Mouse (Mus musculus) forebrain, embryonic 12.5 days (tissue): ENCODE measurements around the gene Tlk2. TPM values are rescaled to one million over a fixed set of nuclear protein-coding genes. Genes with fewer than 3 reads are reported as not detected.

Experiments
- ATAC-seq: fragments of 200-750 bp; cut with Nextera tagmentation; 2 replicates; pipeline ENCODE4 v1.8.0; 2017; ENCODE audit warnings: moderate TSS enrichment; ENCODE audit not compliant: low FRiP score
- H3K27ac ChIP-seq: fragments of 300-500 bp; sonication (generic); 2 replicates; pipeline ENCODE4 v1.5.1; 2016; ENCODE audit warnings: mild to moderate bottlenecking
- H3K27me3 ChIP-seq: fragments of 300-500 bp; sonication (generic); 2 replicates; pipeline ENCODE4 v1.6.1; 2016; ENCODE audit warnings: mild to moderate bottlenecking
- H3K36me3 ChIP-seq: fragments of 300-500 bp; sonication (generic); replicated peaks from 2 replicates; pipeline ENCODE4 v1.6.1; 2016; ENCODE audit warnings: mild to moderate bottlenecking
- H3K4me1 ChIP-seq: fragments of 300-500 bp; sonication (generic); 2 replicates; pipeline ENCODE4 v1.6.1; 2016
- H3K4me2 ChIP-seq: fragments of 300-500 bp; sonication (generic); 2 replicates; pipeline ENCODE4 v1.6.1; 2016; ENCODE audit warnings: mild to moderate bottlenecking, moderate library complexity
- H3K4me3 ChIP-seq: fragments of 300-500 bp; sonication (generic); replicated peaks from 2 replicates; pipeline ENCODE4 v1.5.1; 2016; ENCODE audit warnings: mild to moderate bottlenecking
- H3K9ac ChIP-seq: fragments of 300-500 bp; sonication (generic); 2 replicates; pipeline ENCODE4 v1.6.1; 2016; ENCODE audit warnings: mild to moderate bottlenecking
- H3K9me3 ChIP-seq: fragments of 300-500 bp; sonication (generic); 2 replicates; pipeline ENCODE4 v1.6.1; 2016
- WGBS: fragments of 180-500 bp; shearing (Covaris S2); methylation state at CpG from one replicate; pipeline ENCODE4 v1.1.7; 2016; 5-methylcytosine and 5-hydroxymethylcytosine counted together
- polyA plus RNA-seq: library from polyadenylated mRNA; unstranded; fragments of >200 nt; fragmentation: Nextera tagmentation; extraction: Ambion mirVana; gene quantifications from 2 replicates; pipeline ENCODE4 v1.2.1, GENCODE M21; 2016

Gene Tlk2
- polyA plus RNA-seq, 1 experiment from 2014 or later, result 26.4 TPM

- no peak for ATAC-seq
- Histone ChIP-seq H3K27ac (peak overlapping the region; percentile 51; the same call in 1 of the 2 replicates), H3K4me2 (no peak overlapping the region), H3K27me3 (no peaks in the 10 kb centered on the region), H3K4me1 (peaks cover 45% of the 10 kb centered on the region), H3K9me3 (no peaks in the 10 kb centered on the region), H3K4me3 (no peak overlapping the region), H3K36me3 (no peaks in the 10 kb centered on the region; the same call in 1 of the 2 replicates), H3K9ac (no peak overlapping the region)
- WGBS, result 87% methylated on average over 24 of the region's 24 CpGs
Measured at GRCm38 (mm10) chr11:105311291-105311975, 132.8 kb downstream of the Tlk2 start.

GRCm38 (mm10) chr11:105312311-105312942, 133.8 kb downstream of the Tlk2 start:
- Histone ChIP-seq H3K4me3 (no peak overlapping the region), H3K4me1 (peaks cover 45% of the 10 kb centered on the region), H3K27me3 (no peaks in the 10 kb centered on the region), H3K36me3 (no peaks in the 10 kb centered on the region; the same call in 1 of the 2 replicates), H3K9me3 (no peaks in the 10 kb centered on the region), H3K27ac (peak overlapping the region; percentile 69), H3K4me2 (no peak overlapping the region), H3K9ac (no peak overlapping the region)
- 61% methylated on average over 12 of the region's 12 CpGs for WGBS
- peak; percentile 17; the same call in 1 of the 2 replicates for ATAC-seq

GRCm38 (mm10) chr11:105312972-105313632, 134.5 kb downstream of the Tlk2 start:
- Histone ChIP-seq H3K4me1 (peaks cover 45% of the 10 kb centered on the region), H3K4me2 (no peak overlapping the region), H3K9me3 (no peaks in the 10 kb centered on the region), H3K9ac (no peak overlapping the region), H3K4me3 (no peak overlapping the region), H3K27me3 (no peaks in the 10 kb centered on the region), H3K36me3 (no peaks in the 10 kb centered on the region; the same call in 1 of the 2 replicates), H3K27ac (peak overlapping the region; percentile 74)
- ATAC-seq, result peak; percentile 49; the same call in 1 of the 2 replicates
- 66% methylated on average over 10 of the region's 10 CpGs for WGBS

- ATAC-seq, result no peak
- Histone ChIP-seq H3K9me3 (no peaks in the 10 kb centered on the region), H3K36me3 (no peaks in the 10 kb centered on the region; the same call in 1 of the 2 replicates), H3K9ac (no peak overlapping the region), H3K4me3 (no peak overlapping the region), H3K4me2 (no peak overlapping the region), H3K4me1 (peaks cover 45% of the 10 kb centered on the region), H3K27me3 (no peaks in the 10 kb centered on the region), H3K27ac (peak overlapping the region; percentile 74)
- WGBS, result 58% methylated on average over 8 of the region's 8 CpGs
Measured at GRCm38 (mm10) chr11:105313633-105314014, 135.0 kb downstream of the Tlk2 start.

- Histone ChIP-seq H3K4me1 (peaks cover 45% of the 10 kb centered on the region), H3K36me3 (no peaks in the 10 kb centered on the region), H3K4me2 (no peak overlapping the region), H3K27ac (no peak overlapping the region), H3K9me3 (no peaks in the 10 kb centered on the region), H3K4me3 (no peak overlapping the region), H3K27me3 (no peaks in the 10 kb centered on the region), H3K9ac (no peak overlapping the region)
- 77% methylated on average over 8 of the region's 8 CpGs for WGBS
- no peak for ATAC-seq
Measured at GRCm38 (mm10) chr11:105315296-105315695, 136.7 kb downstream of the Tlk2 start.

- no peak overlapping the region for H3K27ac ChIP-seq
- peaks cover 45% of the 10 kb centered on the region for H3K4me1 ChIP-seq
Measured at GRCm38 (mm10) chr11:105316121-105316520, 137.5 kb downstream of the Tlk2 start.

GRCm38 (mm10) chr11:105317769-105318168, 139.2 kb downstream of the Tlk2 start:
- WGBS, result 94% methylated on average over 6 of the region's 6 CpGs
- no peak for ATAC-seq
- H3K4me1 ChIP-seq, result peaks cover 29% of the 10 kb centered on the region

More at GRCm38 (mm10) chr11:105316121-105316520, 137.5 kb downstream of the Tlk2 start:
- Histone ChIP-seq H3K4me3 (no peak overlapping the region), H3K9me3 (no peaks in the 10 kb centered on the region), H3K27me3 (no peaks in the 10 kb centered on the region), H3K9ac (no peak overlapping the region), H3K4me2 (no peak overlapping the region), H3K36me3 (0 out of 2 replicates have a peak, but pooled peaks cover 2% of the 10 kb centered on the region)
- no peak for ATAC-seq
- WGBS, result 96% methylated on average over 4 of the region's 4 CpGs

GRCm38 (mm10) chr11:105321090-105321489, 142.5 kb downstream of the Tlk2 start:
- Histone ChIP-seq H3K27ac (no peak overlapping the region), H3K36me3 (0 out of 2 replicates have a peak, but pooled peaks cover 8% of the 10 kb centered on the region), H3K27me3 (no peaks in the 10 kb centered on the region), H3K4me2 (no peak overlapping the region), H3K4me1 (no peaks in the 10 kb centered on the region), H3K9ac (no peak overlapping the region), H3K9me3 (no peaks in the 10 kb centered on the region), H3K4me3 (no peak overlapping the region)
- ATAC-seq, result no peak
- WGBS, result 94% methylated on average over 2 of the region's 2 CpGs

More at GRCm38 (mm10) chr11:105317769-105318168, 139.2 kb downstream of the Tlk2 start:
- Histone ChIP-seq H3K9me3 (no peaks in the 10 kb centered on the region), H3K4me3 (no peak overlapping the region), H3K27ac (no peak overlapping the region), H3K27me3 (no peaks in the 10 kb centered on the region), H3K36me3 (0 out of 2 replicates have a peak, but pooled peaks cover 3% of the 10 kb centered on the region), H3K4me2 (no peak overlapping the region), H3K9ac (no peak overlapping the region)

GRCm38 (mm10) chr11:105323530-105323929, 144.9 kb downstream of the Tlk2 start:
- no peak overlapping the region for H3K27ac ChIP-seq
- no peak overlapping the region for H3K9ac ChIP-seq
- no peaks in the 10 kb centered on the region for H3K9me3 ChIP-seq
- no peak overlapping the region for H3K4me2 ChIP-seq
- no peaks in the 10 kb centered on the region for H3K27me3 ChIP-seq
- H3K4me3 ChIP-seq, result no peak overlapping the region
- WGBS, result 85% methylated on average over 5 of the region's 5 CpGs
- H3K36me3 ChIP-seq, result peaks cover 17% of the 10 kb centered on the region; the same call in 1 of the 2 replicates
- H3K4me1 ChIP-seq, result no peaks in the 10 kb centered on the region
- ATAC-seq, result no peak

GRCm38 (mm10) chr11:105327101-105327500, 148.5 kb downstream of the Tlk2 start:
- H3K4me2 ChIP-seq, result no peak overlapping the region
- no peaks in the 10 kb centered on the region for H3K9me3 ChIP-seq
- 79% methylated on average over 3 of the region's 3 CpGs for WGBS
- H3K27me3 ChIP-seq, result no peaks in the 10 kb centered on the region
- H3K4me1 ChIP-seq, result 0 out of 2 replicates have a peak, but pooled peaks cover 5% of the 10 kb centered on the region
- no peak overlapping the region for H3K27ac ChIP-seq
- no peak overlapping the region for H3K9ac ChIP-seq
- no peak overlapping the region for H3K4me3 ChIP-seq
- ATAC-seq, result no peak
- peaks cover 18% of the 10 kb centered on the region; the same call in 1 of the 2 replicates for H3K36me3 ChIP-seq

- Histone ChIP-seq H3K27me3 (no peaks in the 10 kb centered on the region), H3K9ac (no peak overlapping the region), H3K4me3 (no peak overlapping the region), H3K36me3 (peaks cover 18% of the 10 kb centered on the region; the same call in 1 of the 2 replicates), H3K4me1 (0 out of 2 replicates have a peak, but pooled peaks cover 5% of the 10 kb centered on the region), H3K9me3 (no peaks in the 10 kb centered on the region), H3K27ac (no peak overlapping the region), H3K4me2 (no peak overlapping the region)
- WGBS, result 81% methylated on average over 9 of the region's 9 CpGs
- ATAC-seq, result no peak
Measured at GRCm38 (mm10) chr11:105329962-105330361, 151.4 kb downstream of the Tlk2 start.

GRCm38 (mm10) chr11:105331129-105331528, 152.5 kb downstream of the Tlk2 start:
- no peaks in the 10 kb centered on the region for H3K9me3 ChIP-seq
- WGBS, result 93% methylated on average over 3 of the region's 3 CpGs
- H3K4me3 ChIP-seq, result no peak overlapping the region
- no peak overlapping the region for H3K9ac ChIP-seq
- H3K27ac ChIP-seq, result no peak overlapping the region
- H3K4me2 ChIP-seq, result no peak overlapping the region
- no peak for ATAC-seq
- peaks cover 14% of the 10 kb centered on the region; the same call in 1 of the 2 replicates for H3K36me3 ChIP-seq
- H3K27me3 ChIP-seq, result no peaks in the 10 kb centered on the region
- 0 out of 2 replicates have a peak, but pooled peaks cover 5% of the 10 kb centered on the region for H3K4me1 ChIP-seq
